Mouse (Mus musculus) kidney, embryonic 15.5 days (tissue): ENCODE results near the gene Agbl5. TPM values are rescaled to one million over a fixed set of nuclear protein-coding genes. Genes with fewer than 3 reads are reported as not detected.

Source experiments
- ATAC-seq: fragments of 200-750 bp; cut with Nextera tagmentation; replicated peaks from 2 replicates; pipeline ENCODE4 v1.8.0; 2017; ENCODE audit warnings: moderate TSS enrichment; ENCODE audit not compliant: low FRiP score
- H3K27ac ChIP-seq: fragments of 300-500 bp; sonication (generic); 2 replicates; pipeline ENCODE4 v1.5.1; 2015; ENCODE audit warnings: mild to moderate bottlenecking, inconsistent platforms
- H3K27me3 ChIP-seq: fragments of 300-500 bp; sonication (generic); 2 replicates; pipeline ENCODE4 v1.6.1; 2015; ENCODE audit warnings: inconsistent platforms
- H3K36me3 ChIP-seq: fragments of 300-500 bp; sonication (generic); 2 replicates; pipeline ENCODE4 v1.6.1; 2015; ENCODE audit warnings: inconsistent platforms
- H3K4me1 ChIP-seq: fragments of 300-500 bp; sonication (generic); 2 replicates; pipeline ENCODE4 v1.6.1; 2015; ENCODE audit warnings: inconsistent platforms
- H3K4me2 ChIP-seq: fragments of 300-500 bp; sonication (generic); 2 replicates; pipeline ENCODE4 v1.6.1; 2015; ENCODE audit warnings: moderate library complexity, mild to moderate bottlenecking, inconsistent platforms
- H3K4me3 ChIP-seq: fragments of 300-500 bp; sonication (generic); replicated peaks from 2 replicates; pipeline ENCODE4 v1.5.1; 2015; ENCODE audit warnings: mild to moderate bottlenecking, inconsistent platforms
- H3K9ac ChIP-seq: fragments of 300-500 bp; sonication (generic); 2 replicates; pipeline ENCODE4 v1.6.1; 2015; ENCODE audit warnings: mild to moderate bottlenecking, inconsistent platforms
- H3K9me3 ChIP-seq: fragments of 300-500 bp; sonication (generic); replicated peaks from 2 replicates; pipeline ENCODE4 v1.6.1; 2016; ENCODE audit warnings: inconsistent platforms
- whole genome bisulfite sequencing: fragments of 180-500 bp; shearing (Covaris S2); methylation state at CpG from one replicate; pipeline ENCODE4 v1.1.7; 2015; ENCODE audit warnings: mixed read lengths; 5-methylcytosine and 5-hydroxymethylcytosine counted together
- polyA plus RNA-seq: library from polyadenylated mRNA; unstranded; fragments of >200 nt; fragmentation: Nextera tagmentation; extraction: Ambion mirVana; gene quantifications from 2 replicates; pipeline ENCODE4 v1.2.1, GENCODE M21; 2015

Gene Agbl5
- polyA plus RNA-seq, 1 experiment from 2014 or later, result 25.9 TPM

DNA sequence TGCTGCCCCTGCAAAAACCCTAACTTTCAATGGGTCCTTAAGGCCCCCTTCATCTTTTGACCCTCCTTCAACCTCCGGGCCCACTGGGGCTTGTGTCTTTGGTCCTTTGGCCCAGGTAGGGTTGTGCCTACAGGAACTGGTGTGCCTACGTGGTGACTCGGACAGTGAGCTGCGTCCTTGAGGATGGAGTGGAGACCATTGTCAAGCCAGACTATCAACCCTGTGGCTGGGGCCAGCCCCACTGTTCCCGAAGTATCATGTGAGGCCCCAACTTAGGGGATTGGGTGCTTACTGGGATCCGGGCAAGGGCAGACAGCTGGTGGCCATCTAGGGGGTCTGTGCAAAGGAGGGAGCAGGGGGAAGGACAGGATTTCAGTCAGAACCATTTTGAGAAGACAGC is 26.4 kb downstream of the Agbl5 start:
- peak overlapping the region; percentile 62 for H3K4me2 ChIP-seq
- no peak for ATAC-seq
- no peaks in the 10 kb centered on the region for H3K27me3 ChIP-seq
- no peaks in the 10 kb centered on the region for H3K9me3 ChIP-seq
- H3K4me3 ChIP-seq, result peak overlapping the region; percentile 56
- peak overlapping the region; percentile 64 for H3K9ac ChIP-seq
- H3K27ac ChIP-seq, result peak overlapping the region; percentile 96
- peaks cover 88% of the 10 kb centered on the region for H3K4me1 ChIP-seq
- 40% methylated on average over 6 of the region's 6 CpGs for WGBS
- H3K36me3 ChIP-seq, result peaks cover 32% of the 10 kb centered on the region

DNA sequence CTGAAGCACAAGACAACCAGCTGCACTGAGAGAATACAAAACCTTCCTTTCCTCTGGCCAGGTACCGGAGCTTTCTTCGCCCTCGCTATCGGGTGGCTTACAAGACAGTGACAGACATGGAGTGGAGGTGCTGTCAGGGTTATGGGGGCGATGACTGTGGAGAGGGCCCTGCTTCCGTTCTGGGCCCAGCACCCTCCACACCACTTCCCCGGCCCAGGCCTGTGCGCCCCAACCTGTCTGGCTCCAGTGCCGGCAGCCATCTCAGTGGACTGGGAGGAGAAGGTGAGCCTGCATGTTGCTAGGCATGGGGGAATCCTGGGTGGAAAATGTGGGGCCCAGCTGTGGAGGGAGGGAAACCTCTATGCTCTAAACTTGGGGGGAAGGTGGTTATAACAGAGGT is 27.0 kb downstream of the Agbl5 start:
- WGBS, result 36% methylated on average over 9 of the region's 9 CpGs
- Histone ChIP-seq H3K4me3 (peak overlapping the region; percentile 56), H3K9ac (peak overlapping the region; percentile 64), H3K27me3 (no peaks in the 10 kb centered on the region), H3K27ac (peak overlapping the region; percentile 96), H3K9me3 (no peaks in the 10 kb centered on the region), H3K4me1 (peaks cover 90% of the 10 kb centered on the region), H3K36me3 (peaks cover 38% of the 10 kb centered on the region), H3K4me2 (peak overlapping the region; percentile 62)
- ATAC-seq, result peak; percentile 15

DNA sequence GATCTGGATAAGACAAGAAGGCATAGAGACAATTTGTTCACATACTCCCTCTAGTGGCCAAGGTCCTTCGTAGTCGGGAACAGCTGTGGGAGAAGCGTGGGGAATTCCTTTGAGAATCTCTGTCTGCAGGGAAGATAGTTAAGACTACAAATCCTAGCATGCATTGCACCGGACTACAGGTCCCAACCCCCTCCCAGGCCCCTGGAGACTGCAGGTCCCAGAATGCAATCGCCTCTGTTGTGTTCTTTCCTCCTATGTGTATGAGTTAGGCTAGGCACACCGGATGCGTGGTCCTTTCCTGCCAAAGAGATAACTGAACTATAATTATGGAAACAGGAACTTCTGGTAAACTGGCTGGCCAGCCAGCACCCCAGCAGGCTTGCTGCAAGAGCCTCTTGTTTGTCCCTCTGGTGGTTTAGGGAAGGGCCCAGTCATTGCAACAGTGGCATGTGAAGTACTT is 27.5 kb downstream of the Agbl5 start:
- H3K4me3 ChIP-seq, result peak overlapping the region; percentile 56
- WGBS, result 5% methylated on average over 7 of the region's 7 CpGs
- peak overlapping the region; percentile 62 for H3K4me2 ChIP-seq
- H3K9ac ChIP-seq, result 0 out of 2 replicates have a peak overlapping the region, but pooled peaks have one; percentile 31
- ATAC-seq, result peak; percentile 72
- no peaks in the 10 kb centered on the region for H3K27me3 ChIP-seq
- peaks cover 43% of the 10 kb centered on the region for H3K36me3 ChIP-seq
- H3K27ac ChIP-seq, result peak overlapping the region; percentile 96
- H3K4me1 ChIP-seq, result peaks cover 90% of the 10 kb centered on the region
- no peaks in the 10 kb centered on the region for H3K9me3 ChIP-seq

DNA sequence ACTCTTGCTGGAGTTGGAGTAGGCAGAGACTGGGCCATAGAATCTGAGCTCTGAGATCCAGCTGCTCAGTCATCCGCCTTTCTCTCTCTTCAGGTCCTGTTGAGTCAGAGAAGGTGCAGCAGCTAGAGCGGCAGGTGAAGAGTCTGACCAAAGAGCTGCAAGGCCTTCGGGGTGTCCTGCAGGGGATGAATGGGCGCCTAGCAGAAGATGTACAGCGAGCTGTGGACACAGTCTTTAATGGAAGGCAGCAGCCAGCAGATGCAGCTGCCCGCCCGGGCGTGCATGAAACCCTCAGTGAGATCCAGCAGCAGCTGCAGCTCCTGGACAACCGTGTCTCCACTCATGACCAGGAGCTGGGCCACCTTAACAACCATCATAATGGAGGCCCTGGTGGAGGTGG is 28.3 kb downstream of the Agbl5 start:
- Histone ChIP-seq H3K4me3 (no peak overlapping the region), H3K9me3 (no peaks in the 10 kb centered on the region), H3K27me3 (no peaks in the 10 kb centered on the region), H3K9ac (no peak overlapping the region), H3K4me1 (peaks cover 88% of the 10 kb centered on the region), H3K4me2 (peak overlapping the region; percentile 62; the same call in 1 of the 2 replicates), H3K27ac (no peak overlapping the region), H3K36me3 (peaks cover 45% of the 10 kb centered on the region)
- WGBS, result 94% methylated on average over 9 of the region's 9 CpGs
- ATAC-seq, result no peak

DNA sequence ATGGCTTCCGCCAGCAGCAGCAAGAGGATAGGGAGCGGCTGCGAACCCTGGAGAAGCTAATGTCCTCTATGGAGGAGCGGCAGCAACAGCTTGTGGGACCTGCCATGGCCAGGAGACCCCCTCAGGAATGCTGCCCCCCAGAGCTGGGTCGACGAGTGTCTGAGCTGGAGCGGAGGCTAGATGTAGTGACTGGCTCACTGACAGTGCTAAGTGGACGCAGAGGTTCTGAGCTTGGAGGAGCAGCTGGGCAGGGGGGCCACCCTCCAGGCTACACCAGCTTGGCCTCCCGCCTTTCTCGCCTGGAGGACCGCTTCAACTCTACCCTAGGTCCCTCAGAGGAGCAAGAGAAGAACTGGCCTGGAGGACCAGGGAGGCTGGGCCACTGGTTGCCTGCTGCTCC is 28.9 kb downstream of the Agbl5 start:
- Histone ChIP-seq H3K4me3 (no peak overlapping the region), H3K4me2 (no peak overlapping the region), H3K4me1 (peaks cover 88% of the 10 kb centered on the region), H3K27me3 (no peaks in the 10 kb centered on the region), H3K36me3 (peaks cover 45% of the 10 kb centered on the region), H3K27ac (0 out of 2 replicates have a peak overlapping the region, but pooled peaks have one; percentile 14), H3K9ac (no peak overlapping the region), H3K9me3 (no peaks in the 10 kb centered on the region)
- WGBS, result 91% methylated on average over 11 of the region's 11 CpGs
- ATAC-seq, result no peak

DNA sequence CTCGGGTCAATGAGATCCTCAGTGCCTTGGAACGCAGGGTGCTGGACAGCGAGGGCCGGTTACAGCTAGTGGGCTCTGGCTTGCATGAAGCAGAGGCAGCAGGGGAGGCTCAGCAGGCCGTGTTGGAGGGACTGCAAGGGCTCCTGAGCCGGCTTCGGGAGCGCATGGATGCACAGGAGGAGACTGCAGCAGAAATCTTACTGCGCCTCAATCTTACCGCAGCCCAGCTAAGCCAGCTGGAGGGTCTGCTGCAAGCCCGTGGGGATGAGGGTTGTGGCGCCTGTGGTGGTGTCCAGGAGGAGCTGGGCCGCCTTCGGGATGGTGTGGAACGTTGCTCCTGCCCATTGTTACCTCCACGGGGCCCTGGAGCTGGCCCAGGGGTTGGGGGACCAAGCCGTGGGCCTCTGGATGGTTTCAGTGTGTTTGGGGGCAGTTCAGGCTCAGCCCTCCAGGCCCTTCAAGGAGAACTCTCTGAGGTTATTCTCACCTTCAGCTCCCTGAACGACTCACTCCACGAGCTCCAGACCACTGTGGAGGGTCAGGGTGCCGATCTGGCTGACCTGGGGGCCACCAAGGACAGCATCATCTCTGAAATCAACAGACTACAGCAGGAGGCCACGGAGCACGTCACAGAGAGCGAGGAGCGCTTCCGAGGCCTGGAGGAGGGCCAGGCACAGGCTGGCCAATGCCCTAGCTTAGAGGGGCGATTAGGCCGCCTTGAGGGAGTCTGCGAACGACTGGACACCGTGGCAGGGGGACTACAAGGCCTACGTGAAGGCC is 29.6 kb downstream of the Agbl5 start:
- Histone ChIP-seq H3K4me1 (peaks cover 88% of the 10 kb centered on the region), H3K9me3 (no peaks in the 10 kb centered on the region), H3K27ac (peak overlapping the region; percentile 9; the same call in 1 of the 2 replicates), H3K9ac (no peak overlapping the region), H3K4me2 (no peak overlapping the region), H3K27me3 (no peaks in the 10 kb centered on the region), H3K36me3 (peaks cover 45% of the 10 kb centered on the region), H3K4me3 (no peak overlapping the region)
- ATAC-seq, result no peak
- 86% methylated on average over 31 of the region's 31 CpGs for WGBS

DNA sequence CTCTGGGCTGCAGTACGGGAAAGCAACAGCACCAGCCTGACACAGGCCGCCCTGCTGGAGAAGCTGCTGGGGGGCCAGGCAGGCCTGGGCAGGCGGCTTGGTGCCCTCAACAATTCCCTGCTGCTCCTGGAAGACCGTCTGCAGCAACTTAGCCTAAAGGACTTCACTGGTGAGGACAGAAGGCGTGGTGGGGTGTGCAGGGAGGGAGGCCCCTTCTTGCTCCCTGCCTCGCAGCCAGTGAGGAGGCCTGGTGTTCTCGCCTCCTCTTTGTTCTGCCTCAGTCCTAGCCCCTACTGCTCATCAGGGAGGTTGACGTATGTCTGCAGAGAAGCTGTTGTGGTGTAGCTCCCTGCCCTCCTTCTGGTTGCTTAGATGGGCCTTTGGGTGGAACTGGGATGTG is 30.2 kb downstream of the Agbl5 start:
- 85% methylated on average over 8 of the region's 8 CpGs for WGBS
- no peak for ATAC-seq
- Histone ChIP-seq H3K36me3 (peaks cover 45% of the 10 kb centered on the region), H3K27me3 (no peaks in the 10 kb centered on the region), H3K9me3 (no peaks in the 10 kb centered on the region), H3K9ac (no peak overlapping the region), H3K4me3 (no peak overlapping the region), H3K4me2 (no peak overlapping the region), H3K4me1 (peaks cover 82% of the 10 kb centered on the region), H3K27ac (no peak overlapping the region)

DNA sequence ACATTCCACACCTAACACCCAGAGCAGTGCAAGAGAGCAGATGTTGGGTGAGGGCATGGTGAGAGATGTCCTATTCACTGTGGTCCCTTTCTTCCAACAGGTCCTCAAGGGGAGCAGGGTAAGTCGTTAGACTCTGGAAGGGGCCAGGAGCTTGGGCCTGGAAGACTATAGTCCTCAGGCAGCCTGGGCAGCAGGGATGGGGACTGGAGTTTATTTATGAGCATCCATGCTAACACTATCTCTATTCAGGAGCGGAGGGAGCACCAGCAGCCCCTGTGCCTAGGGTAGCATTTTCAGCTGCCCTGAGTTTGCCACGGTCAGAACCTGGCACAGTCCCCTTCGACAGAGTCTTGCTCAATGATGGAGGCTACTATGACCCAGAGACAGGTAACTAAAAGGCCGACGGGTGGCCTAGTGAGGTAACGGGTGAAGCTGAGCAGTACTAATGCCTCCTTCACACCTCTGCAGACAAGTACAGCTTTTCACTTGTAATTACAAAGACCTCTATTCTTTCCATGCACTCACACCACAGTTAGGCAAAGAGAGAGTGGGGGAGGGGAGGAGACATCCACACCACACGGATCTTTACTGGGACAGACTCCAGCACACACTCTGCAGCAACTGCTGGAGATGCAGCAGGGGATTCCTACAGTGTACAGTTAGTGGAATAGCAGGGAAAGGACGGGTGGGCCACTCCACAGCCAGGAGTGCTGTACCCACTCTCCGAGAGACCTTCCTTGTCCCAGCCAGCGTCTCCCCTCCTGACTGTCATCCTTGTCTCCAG is 31.5 kb downstream of the Agbl5 start:
- Histone ChIP-seq H3K4me1 (peaks cover 69% of the 10 kb centered on the region), H3K4me2 (peak overlapping the region; percentile 75; the same call in 1 of the 2 replicates), H3K4me3 (no peak overlapping the region), H3K9me3 (no peaks in the 10 kb centered on the region), H3K27me3 (no peaks in the 10 kb centered on the region), H3K36me3 (peaks cover 48% of the 10 kb centered on the region), H3K9ac (no peak overlapping the region), H3K27ac (peak overlapping the region; percentile 95; the same call in 1 of the 2 replicates)
- 68% methylated on average over 11 of the region's 11 CpGs for WGBS
- no peak for ATAC-seq

DNA sequence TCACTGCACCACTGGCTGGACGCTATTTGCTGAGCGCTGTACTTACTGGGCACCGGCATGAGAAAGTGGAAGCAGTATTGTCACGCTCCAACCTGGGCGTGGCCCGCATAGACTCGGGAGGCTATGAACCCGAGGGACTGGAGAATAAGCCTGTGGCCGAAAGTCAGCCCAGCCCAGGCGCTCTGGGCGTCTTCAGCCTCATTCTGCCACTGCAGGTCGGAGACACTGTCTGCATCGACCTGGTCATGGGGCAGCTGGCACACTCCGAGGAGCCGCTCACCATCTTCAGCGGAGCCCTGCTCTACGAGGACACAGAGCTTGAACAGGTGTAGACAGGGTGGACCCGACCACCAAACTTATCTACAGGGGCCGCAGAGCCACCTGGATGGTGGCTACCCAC is 32.1 kb downstream of the Agbl5 start:
- H3K4me2 ChIP-seq, result peak overlapping the region; percentile 75
- H3K4me3 ChIP-seq, result 0 out of 2 replicates have a peak overlapping the region, but pooled peaks have one; percentile 57
- no peaks in the 10 kb centered on the region for H3K9me3 ChIP-seq
- H3K9ac ChIP-seq, result no peak overlapping the region
- ATAC-seq, result no peak
- H3K36me3 ChIP-seq, result peaks cover 51% of the 10 kb centered on the region
- H3K27me3 ChIP-seq, result no peaks in the 10 kb centered on the region
- WGBS, result 68% methylated on average over 19 of the region's 19 CpGs
- peak overlapping the region; percentile 95; the same call in 1 of the 2 replicates for H3K27ac ChIP-seq
- H3K4me1 ChIP-seq, result peaks cover 63% of the 10 kb centered on the region

DNA sequence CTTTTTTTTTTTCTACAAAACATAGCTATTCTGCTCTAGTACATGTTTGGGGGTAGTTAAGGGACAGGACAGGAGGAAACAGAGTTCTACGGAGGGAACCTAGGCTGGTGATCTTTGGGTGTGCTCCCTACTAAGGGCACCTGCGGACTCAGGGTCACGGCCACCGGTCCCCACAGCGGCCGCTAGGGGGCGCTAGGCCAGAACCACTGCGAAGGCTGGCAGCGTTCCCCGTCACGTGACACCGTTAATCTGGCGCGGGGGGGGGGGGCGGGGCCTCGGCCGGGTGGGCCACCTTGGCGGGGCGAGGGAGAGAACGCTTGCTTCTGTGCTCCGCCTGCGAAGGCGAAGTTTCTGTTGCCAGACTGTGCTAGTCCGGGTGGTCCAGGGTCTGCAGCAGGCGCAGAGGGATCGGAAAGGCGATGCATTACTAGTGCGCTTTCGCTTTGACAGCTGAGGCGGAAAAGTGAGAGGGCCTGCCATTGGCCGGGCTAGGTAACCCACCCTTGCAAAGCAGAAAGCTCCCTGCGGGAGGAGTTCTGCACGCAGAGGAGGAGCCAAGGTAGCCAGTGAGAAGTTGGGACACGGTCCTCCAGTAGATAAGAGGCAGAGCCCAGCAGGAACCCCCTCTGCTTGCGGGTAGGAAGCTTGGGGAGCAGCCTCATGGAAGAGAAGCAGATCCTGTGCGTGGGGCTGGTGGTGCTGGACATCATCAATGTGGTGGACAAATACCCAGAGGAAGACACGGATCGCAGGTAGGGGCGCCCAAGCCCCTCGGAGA is 33.0 kb downstream of the Agbl5 start, which contains the start of gene Khk:
TSS of gene Khk (plus strand) at position 176 of the 778 bp plus-strand sequence.
- Histone ChIP-seq H3K4me2 (peak within 1 kb of the TSS; percentile 75), H3K9ac (peak within 1 kb of the TSS; percentile 49), H3K4me1 (peaks cover 57% of the 10 kb centered on the region), H3K9me3 (no peaks in the 10 kb centered on the region), H3K27me3 (no peaks in the 10 kb centered on the region), H3K4me3 (peak within 1 kb of the TSS; percentile 57), H3K36me3 (peaks cover 51% of the 10 kb centered on the region), H3K27ac (peak within 1 kb of the TSS; percentile 95)
- under 1% methylated on average over 38 of the region's 40 CpGs for WGBS
- ATAC-seq, result peak; percentile 87

DNA sequence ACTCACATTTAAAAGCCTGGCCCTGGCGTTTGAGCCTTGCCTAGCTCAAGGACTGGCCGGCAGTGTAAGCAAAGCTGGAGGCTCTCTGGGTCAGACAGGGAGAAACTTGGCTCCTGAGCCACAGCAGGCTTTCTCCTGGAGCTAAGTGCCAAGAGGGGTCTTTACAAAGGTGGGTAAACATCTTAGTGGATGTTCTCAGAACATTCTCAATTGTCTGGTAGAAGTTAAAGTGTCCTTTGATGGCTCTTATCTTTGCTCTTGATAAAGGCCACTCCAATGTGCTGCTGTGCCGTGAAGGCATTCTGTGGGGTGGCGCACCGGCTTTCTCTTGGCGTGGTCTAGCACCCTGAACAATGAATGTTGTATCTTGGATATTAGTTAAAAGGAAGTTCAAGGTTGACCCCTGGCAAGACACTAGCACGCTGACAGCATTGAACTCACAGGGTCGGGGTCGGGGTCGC is 34.1 kb downstream of the Agbl5 start:
- WGBS, result 69% methylated on average over 10 of the region's 10 CpGs
- H3K9ac ChIP-seq, result peak overlapping the region; percentile 49; the same call in 1 of the 2 replicates
- H3K4me2 ChIP-seq, result peak overlapping the region; percentile 75
- peaks cover 49% of the 10 kb centered on the region for H3K4me1 ChIP-seq
- H3K27ac ChIP-seq, result peak overlapping the region; percentile 95; the same call in 1 of the 2 replicates
- ATAC-seq, result no peak
- no peaks in the 10 kb centered on the region for H3K9me3 ChIP-seq
- H3K4me3 ChIP-seq, result peak overlapping the region; percentile 57
- peaks cover 42% of the 10 kb centered on the region for H3K36me3 ChIP-seq
- H3K27me3 ChIP-seq, result no peaks in the 10 kb centered on the region
